Mouse (Mus musculus) cerebellum, postnatal 25 days (tissue): ENCODE measurements around the gene Hnf1a.
A peak's percentile ranks its signal among the peaks of the same experiment; 100 is the strongest.

Source experiments
- DNase-seq, 2 experiments: peaks; one replicate each; pipeline ENCODE4 v3.0.0; 2021; ENCODE audit warnings: mixed read lengths in 2 of 2

The Hnf1a gene

GRCm38 (mm10) chr5:114979250-114980121 lies 8.6 kb upstream of the Hnf1a start:
- peak; percentile 85 to 88 for DNase-seq

GRCm38 (mm10) chr5:114978888-114979249 lies 8.0 kb upstream of the Hnf1a start:
- DNase-seq = peak in 1 of 2 experiments; percentile 23

GRCm38 (mm10) chr5:114978473-114978872 lies 7.6 kb upstream of the Hnf1a start:
- peak; percentile 33 to 54 for DNase-seq

GRCm38 (mm10) chr5:114976935-114977334 lies 6.0 kb upstream of the Hnf1a start:
- DNase-seq = no peak

GRCm38 (mm10) chr5:114973131-114973530 lies 2.2 kb upstream of the Hnf1a start:
- DNase-seq = no peak

- no peak for DNase-seq
Observed at GRCm38 (mm10) chr5:114972201-114972600, 1.3 kb upstream of the Hnf1a start.

- DNase-seq = no peak
Observed at GRCm38 (mm10) chr5:114969609-114970215, 1.2 kb downstream of the Hnf1a start.

- DNase-seq = no peak
Observed at GRCm38 (mm10) chr5:114969064-114969463, 1.8 kb downstream of the Hnf1a start.

GRCm38 (mm10) chr5:114968651-114969050 lies 2.2 kb downstream of the Hnf1a start:
- no peak for DNase-seq

- DNase-seq = peak; percentile 48 to 59
Observed at GRCm38 (mm10) chr5:114967523-114968268, 3.2 kb downstream of the Hnf1a start.

- no peak for DNase-seq
Observed at GRCm38 (mm10) chr5:114964967-114965898, 5.7 kb downstream of the Hnf1a start.

- no peak for DNase-seq
Observed at GRCm38 (mm10) chr5:114964315-114964966, 6.5 kb downstream of the Hnf1a start.

- no peak for DNase-seq
Observed at GRCm38 (mm10) chr5:114961590-114962360, 9.1 kb downstream of the Hnf1a start.

GRCm38 (mm10) chr5:114958069-114958468 lies 12.8 kb downstream of the Hnf1a start:
- no peak for DNase-seq

GRCm38 (mm10) chr5:114953326-114953725 lies 17.6 kb downstream of the Hnf1a start:
- no peak for DNase-seq

GRCm38 (mm10) chr5:114951279-114951880 lies 19.5 kb downstream of the Hnf1a start:
- DNase-seq = peak; percentile 23 to 24

- DNase-seq = peak in 1 of 2 experiments; percentile 29
Observed at GRCm38 (mm10) chr5:114950669-114951068, 20.2 kb downstream of the Hnf1a start.

GRCm38 (mm10) chr5:114949812-114950211 lies 21.1 kb downstream of the Hnf1a start:
- DNase-seq = peak in 1 of 2 experiments; percentile 33

GRCm38 (mm10) chr5:114949316-114949715 lies 21.6 kb downstream of the Hnf1a start:
- peak; percentile 73 to 75 for DNase-seq

GRCm38 (mm10) chr5:114948891-114949290 lies 22.0 kb downstream of the Hnf1a start:
- DNase-seq = peak; percentile 77 to 83
